Mouse (Mus musculus) neutrophil, adult 5-6 weeks (primary cell): ENCODE measurements around the gene Mrpl27. TPM values are rescaled to one million over a fixed set of nuclear protein-coding genes. Genes with fewer than 3 reads are reported as not detected.
"Not testable (repeated sequence)": the region's sequence is repeated elsewhere in the genome, so short reads cannot be mapped to it uniquely, and the experiment has no call there.

ENCODE experiments used
- ATAC-seq: fragments of 151-379, 151-347 bp; 2 replicates; pipeline ENCODE4 v1.8.0; 2017; ENCODE audit warnings: mild to moderate bottlenecking, moderate TSS enrichment; ENCODE audit not compliant: insufficient number of reproducible peaks, poor library complexity, low FRiP score, severe bottlenecking; ENCODE audit errors: extremely low read depth
- total RNA-seq: library from RNA; stranded (forward); fragments of 200-1000 nt; gene quantifications from 2 replicates; pipeline ENCODE4 v1.2.3, GENCODE M21; 2017

Gene Mrpl27
- 8.6 and 13.8 TPM in 2 replicates for total RNA-seq

- peak; percentile 76 for ATAC-seq
These were observed at the start of gene Mrpl27, which contains the start of gene Eme1 for GRCm38 (mm10) chr11:94653663-94654436. TSS of gene Mrpl27 (plus strand) at chr11:94653767. TSS of gene Eme1 (minus strand) at chr11:94653964.

- ATAC-seq: peak; percentile 41; the same call in 1 of the 2 replicates
These were observed 42.5 kb upstream of the Mrpl27 start for GRCm38 (mm10) chr11:94610744-94611740.

- no peak for ATAC-seq
These were observed 39.0 kb upstream of the Mrpl27 start for GRCm38 (mm10) chr11:94614603-94615002.

GRCm38 (mm10) chr11:94615494-94615893 is 38.1 kb upstream of the Mrpl27 start:
- no peak for ATAC-seq

- no peak for ATAC-seq
These were observed 35.9 kb upstream of the Mrpl27 start for GRCm38 (mm10) chr11:94617646-94618045.

GRCm38 (mm10) chr11:94620766-94621457 is 32.7 kb upstream of the Mrpl27 start:
- ATAC-seq: no peak

GRCm38 (mm10) chr11:94621458-94621852 is 32.1 kb upstream of the Mrpl27 start:
- ATAC-seq: no peak

- ATAC-seq: no peak
These were observed 31.4 kb upstream of the Mrpl27 start for GRCm38 (mm10) chr11:94622162-94622561.

- ATAC-seq: peak; percentile 100
These were observed 24.2 kb upstream of the Mrpl27 start, which contains the start of gene Lrrc59 for GRCm38 (mm10) chr11:94629199-94629883. TSS of gene Lrrc59 (plus strand) at chr11:94629767.

- ATAC-seq: peak; percentile 10; the same call in 1 of the 2 replicates
These were observed 23.7 kb upstream of the Mrpl27 start for GRCm38 (mm10) chr11:94629884-94630198.

- ATAC-seq: no peak
These were observed 23.2 kb upstream of the Mrpl27 start for GRCm38 (mm10) chr11:94630199-94631011.

GRCm38 (mm10) chr11:94631969-94632368 is 21.6 kb upstream of the Mrpl27 start:
- no peak for ATAC-seq

- no peak for ATAC-seq
These were observed 20.6 kb upstream of the Mrpl27 start for GRCm38 (mm10) chr11:94632988-94633387.

GRCm38 (mm10) chr11:94634431-94634830 is 19.1 kb upstream of the Mrpl27 start:
- no peak for ATAC-seq

GRCm38 (mm10) chr11:94644461-94645219 is 8.9 kb upstream of the Mrpl27 start:
- no peak for ATAC-seq

GRCm38 (mm10) chr11:94646457-94646856 is 7.1 kb upstream of the Mrpl27 start:
- ATAC-seq: no peak

GRCm38 (mm10) chr11:94651241-94651640 is 2.3 kb upstream of the Mrpl27 start:
- ATAC-seq: not testable (repeated sequence)
